Mouse (Mus musculus) ES-E14 (cell line): ENCODE measurements at regions not wholly inside any gene's neighbourhood (a gene's known extent, or its start where the extent isn't known, plus 50 kb on each side); places are given as distances from the start of the nearest gene placed in this dataset.

Experiments used
- CHD2 ChIP-seq: IDR thresholded peaks from 2 replicates; pipeline ENCODE4 v1.6.1; 2014; ENCODE audit warnings: mild to moderate bottlenecking, low read depth, low read length, inconsistent platforms
- MAFK ChIP-seq: IDR thresholded peaks from 2 replicates; pipeline ENCODE4 v1.6.1; 2014; ENCODE audit warnings: mild to moderate bottlenecking, low read depth, low read length, inconsistent platforms; ENCODE audit not compliant: insufficient read depth
- ZC3H11A ChIP-seq: IDR thresholded peaks from 2 replicates; pipeline ENCODE4 v1.6.1; 2012; ENCODE audit warnings: low read depth, mild to moderate bottlenecking, inconsistent platforms, low read length, borderline replicate concordance
- ZNF384 ChIP-seq: IDR thresholded peaks from 2 replicates; pipeline ENCODE4 v1.6.1; 2012; ENCODE audit warnings: low read depth, low read length, inconsistent platforms

DNA sequence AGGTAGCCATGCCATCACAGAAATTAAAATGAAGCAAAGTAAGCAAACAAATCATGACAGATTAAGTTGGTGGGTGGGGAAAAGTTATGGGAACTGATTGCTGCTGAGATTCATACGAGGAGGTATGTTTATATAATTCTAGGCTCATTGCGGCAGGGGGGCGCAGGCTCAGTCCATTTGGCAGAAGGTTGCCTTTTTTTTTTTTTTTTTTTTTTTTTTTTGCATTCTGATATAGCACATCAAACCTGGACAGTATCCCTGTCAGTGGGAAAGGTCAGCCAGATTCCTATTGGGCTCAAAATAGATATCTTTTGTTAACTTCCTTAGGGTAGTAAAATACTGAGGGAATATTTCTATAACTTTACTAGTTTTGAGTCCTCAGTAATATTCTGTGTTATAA, 575.0 kb upstream of the Kcnd2 start:
- TF ChIP-seq MAFK = no peak
- no peak for TF ChIP-seq ZC3H11A
- TF ChIP-seq ZNF384 = no peak
- TF ChIP-seq CHD2 = no peak
